9 mouse cellular contexts compared by ENCODE assay signal in genomic region chr17:34209680-34210079, GRCm38 (mm10). TPM values are rescaled to one million over a fixed set of nuclear protein-coding genes. Genes with fewer than 3 reads are reported as not detected.
DNase-seq lines count a peak whose midpoint lies in the region; ATAC-seq and TF ChIP-seq lines count a peak whose summit lies in the region.
"Had no signal": no experiment of that assay in that cellular context is flagged by ENCODE, and none has a peak within 500 bp of the region (broad histone marks: within the 10 kb centered on the region; RNA-seq: fewer than 3 reads in every experiment).

No protein-coding gene starts in this region.

- H3K27me3 ChIP-seq in heart, embryonic 11.5 days (ENCODE audit: control insufficient read depth, insufficient read depth, low read length) = peaks cover 64% of the 10 kb centered on the region
- H3K27me3 ChIP-seq in lung, embryonic 14.5 days (ENCODE audit: insufficient read depth, low read length) = peaks cover 53% of the 10 kb centered on the region
- H3K27me3 ChIP-seq in stomach, postnatal 0 days (ENCODE audit: control insufficient read depth, insufficient read depth, low read length) = no peaks in the 10 kb centered on the region

- DNase-seq in heart, adult 11 months = peak; percentile 80
- DNase-seq in lung, embryonic 14.5 days = no peak
- no peak for DNase-seq in lung, adult 18-20 months
- peak; percentile 31 for DNase-seq in NIH3T3 (ENCODE audit: low read depth)
- DNase-seq in stomach, postnatal 0 days (ENCODE audit: low spot score) = no peak
- DNase-seq in yolk sac, embryonic 10.5 days (ENCODE audit: low spot score) = no peak
- DNase-seq in kidney, postnatal 4 days = no peak

- no peak for ATAC-seq in heart, embryonic 11.5 days (replicated peaks; ENCODE audit: insufficient number of reproducible peaks, low FRiP score, low TSS enrichment)
- no peak for ATAC-seq in lung, embryonic 14.5 days (ENCODE audit: insufficient read depth)
- ATAC-seq in stomach, postnatal 0 days (ENCODE audit: low FRiP score, low TSS enrichment) = no peak

- no peak overlapping the region for H3K4me2 ChIP-seq in heart, embryonic 11.5 days
- H3K4me2 ChIP-seq in lung, embryonic 14.5 days = no peak overlapping the region
- H3K4me2 ChIP-seq in stomach, postnatal 0 days (replicated peaks; ENCODE audit: low read depth) = no peak overlapping the region

- H3K36me3 ChIP-seq in heart, embryonic 11.5 days (ENCODE audit: control insufficient read depth, insufficient read depth, low read length) = no peaks in the 10 kb centered on the region
- no peaks in the 10 kb centered on the region for H3K36me3 ChIP-seq in lung, embryonic 14.5 days (ENCODE audit: insufficient read depth)
- H3K36me3 ChIP-seq in stomach, postnatal 0 days (ENCODE audit: control insufficient read depth, insufficient read depth, low read length) = no peaks in the 10 kb centered on the region
- H3K36me3 ChIP-seq: forebrain, embryonic 10.5 days had no signal

- H3K27ac ChIP-seq in heart, embryonic 11.5 days (ENCODE audit: low read depth, low read length) = no peak overlapping the region
- no peak overlapping the region for H3K27ac ChIP-seq in lung, embryonic 14.5 days (ENCODE audit: low read depth)
- no peak overlapping the region for H3K27ac ChIP-seq in stomach, postnatal 0 days (replicated peaks)
- H3K27ac ChIP-seq: forebrain, embryonic 10.5 days had no signal

- WGBS in heart, embryonic 11.5 days (ENCODE audit: insufficient replicate concordance) = 39% methylated on average over 3 of the region's 3 CpGs
- 44% methylated on average over 3 of the region's 3 CpGs for WGBS in lung, embryonic 14.5 days
- 49% methylated on average over 3 of the region's 3 CpGs for WGBS in stomach, postnatal 0 days

- TF ChIP-seq EP300 in stomach, postnatal 0 days (optimal IDR thresholded peaks at IDR 0.05) = no peak

- peak; percentile 42 for TF ChIP-seq CTCF in lung, embryonic 14.5 days (IDR thresholded peaks at IDR 0.05; ENCODE audit: low read depth)
- peak; percentile 52 for TF ChIP-seq CTCF in stomach, postnatal 0 days (IDR thresholded peaks at IDR 0.05; ENCODE audit: low read depth)

- H3K9ac ChIP-seq in heart, embryonic 11.5 days (ENCODE audit: low read depth, low read length) = no peak overlapping the region
- no peak overlapping the region for H3K9ac ChIP-seq in lung, embryonic 14.5 days
- H3K9ac ChIP-seq in stomach, postnatal 0 days (ENCODE audit: low read length) = no peak overlapping the region

- peaks cover 11% of the 10 kb centered on the region; the same call in 1 of the 2 replicates for H3K4me1 ChIP-seq in heart, embryonic 11.5 days (ENCODE audit: control insufficient read depth, insufficient read depth, low read length)
- H3K4me1 ChIP-seq in lung, embryonic 14.5 days (ENCODE audit: insufficient read depth) = no peaks in the 10 kb centered on the region
- H3K4me1 ChIP-seq in stomach, postnatal 0 days (replicated peaks; ENCODE audit: control insufficient read depth, insufficient read depth) = no peaks in the 10 kb centered on the region

- no peak overlapping the region for H3K4me3 ChIP-seq in heart, embryonic 11.5 days (ENCODE audit: low read depth, low read length)
- no peak overlapping the region for H3K4me3 ChIP-seq in lung, embryonic 14.5 days (ENCODE audit: low read depth, low read length)
- H3K4me3 ChIP-seq in stomach, postnatal 0 days (ENCODE audit: low read depth, low read length) = no peak overlapping the region
- H3K4me3 ChIP-seq: forebrain, embryonic 10.5 days had no signal

- H3K9me3 ChIP-seq in heart, embryonic 11.5 days (replicated peaks; ENCODE audit: control insufficient read depth, low read length) = no peaks in the 10 kb centered on the region; the same call in 1 of the 2 replicates
- no peaks in the 10 kb centered on the region for H3K9me3 ChIP-seq in lung, embryonic 14.5 days (ENCODE audit: low read depth, low read length)
- H3K9me3 ChIP-seq in stomach, postnatal 0 days (ENCODE audit: control insufficient read depth, low read length) = no peaks in the 10 kb centered on the region

RNA-seq across cellular contexts. Expression of gene Tap2, which starts 6.4 kb away (rescaled TPM):
- polyA plus RNA-seq in heart, embryonic 11.5 days (2014; fragmentation: Nextera tagmentation; extraction: Ambion mirVana) = 0.44 and 1.4 TPM in 2 replicates
- polyA plus RNA-seq in lung, embryonic 14.5 days (2014; fragmentation: Nextera tagmentation; extraction: Ambion mirVana) = 3.0 and 3.7 TPM in 2 replicates
- polyA plus RNA-seq in stomach, postnatal 0 days (2015; fragmentation: Nextera tagmentation; extraction: Ambion mirVana) = 5.8 and 5.9 TPM in 2 replicates

RNA-seq across cellular contexts. Expression of gene Psmb8, which starts 12.2 kb away (rescaled TPM):
- 1.5 and 2.5 TPM in 2 replicates for polyA plus RNA-seq in heart, embryonic 11.5 days (2014; fragmentation: Nextera tagmentation; extraction: Ambion mirVana)
- polyA plus RNA-seq in lung, embryonic 14.5 days (2014; fragmentation: Nextera tagmentation; extraction: Ambion mirVana) = 7.9 and 8.9 TPM in 2 replicates
- polyA plus RNA-seq in stomach, postnatal 0 days (2015; fragmentation: Nextera tagmentation; extraction: Ambion mirVana) = 15.5 and 16.2 TPM in 2 replicates

RNA-seq across cellular contexts. Expression of gene Psmb9, which starts 22.1 kb away (rescaled TPM):
- 0.42 and 0.59 TPM in 2 replicates for polyA plus RNA-seq in heart, embryonic 11.5 days (2014; fragmentation: Nextera tagmentation; extraction: Ambion mirVana)
- polyA plus RNA-seq in lung, embryonic 14.5 days (2014; fragmentation: Nextera tagmentation; extraction: Ambion mirVana) = 3.4 and 4.5 TPM in 2 replicates
- polyA plus RNA-seq in stomach, postnatal 0 days (2015; fragmentation: Nextera tagmentation; extraction: Ambion mirVana) = 11.9 and 12.8 TPM in 2 replicates

RNA-seq across cellular contexts. Expression of gene Tap1, which starts 22.3 kb away (rescaled TPM):
- polyA plus RNA-seq in heart, embryonic 11.5 days (2014; fragmentation: Nextera tagmentation; extraction: Ambion mirVana) = 0.63 and 0.86 TPM in 2 replicates
- polyA plus RNA-seq in lung, embryonic 14.5 days (2014; fragmentation: Nextera tagmentation; extraction: Ambion mirVana) = 3.5 and 4.0 TPM in 2 replicates
- 7.0 and 8.3 TPM in 2 replicates for polyA plus RNA-seq in stomach, postnatal 0 days (2015; fragmentation: Nextera tagmentation; extraction: Ambion mirVana)

RNA-seq across cellular contexts. Expression of gene H2-Ob, which starts 29.0 kb away (rescaled TPM):
- polyA plus RNA-seq in heart, embryonic 11.5 days (2014; fragmentation: Nextera tagmentation; extraction: Ambion mirVana) = not detected in 2 replicates
- not detected in 2 replicates for polyA plus RNA-seq in lung, embryonic 14.5 days (2014; fragmentation: Nextera tagmentation; extraction: Ambion mirVana)
- polyA plus RNA-seq in stomach, postnatal 0 days (2015; fragmentation: Nextera tagmentation; extraction: Ambion mirVana) = 0.13 and 0.16 TPM in 2 replicates
- polyA plus RNA-seq: forebrain, embryonic 10.5 days had no signal

Comparison
In these comparisons a context has a peak if more than half of its experiments do, and no peak if none do; other contexts are left out.
1. DNase-seq: peak in heart, adult 11 months (single experiment) and NIH3T3 (single experiment); none in lung, embryonic 14.5 days (single experiment), lung, adult 18-20 months (0 of 2), stomach, postnatal 0 days (single experiment), yolk sac, embryonic 10.5 days (single experiment) and kidney, postnatal 4 days (0 of 2).